Mouse (Mus musculus): ENCODE measurements around the gene C4bp. TPM values are rescaled to one million over a fixed set of nuclear protein-coding genes. Genes with fewer than 3 reads are reported as not detected.
A peak's percentile ranks its signal among the peaks of the same experiment; 100 is the strongest.

Gene C4bp
- polyA plus RNA-seq, 1 experiment: 0.03 TPM

DNA sequence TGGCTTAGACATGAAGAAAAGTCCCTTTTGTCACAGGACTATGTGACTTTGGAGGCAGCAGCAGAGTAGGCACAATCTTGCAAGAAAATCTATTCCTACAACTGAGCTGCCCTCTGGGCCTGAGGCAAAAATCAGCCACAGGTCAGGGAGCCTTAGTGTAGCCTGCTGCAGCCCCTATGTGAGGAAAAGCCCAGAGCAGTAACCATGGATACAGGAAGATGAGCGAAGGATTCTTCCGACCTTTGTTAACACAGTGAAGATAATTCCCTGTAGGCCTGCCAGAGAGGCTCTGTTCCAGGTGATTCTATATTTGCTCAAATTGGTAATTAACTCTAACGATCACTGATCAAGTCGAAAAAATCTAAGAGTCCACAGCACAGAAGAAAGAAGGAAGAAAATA, 17.3 kb downstream of the C4bp start:
- peak; percentile 51 for DNase-seq (ENCODE audit: low read depth)
- TF ChIP-seq POLR2A (IDR thresholded peaks at IDR 0.05; ENCODE audit: borderline replicate concordance, extremely low read depth, insufficient read depth, insufficient read length, poor library complexity, severe bottlenecking) (no peak), CTCF (IDR thresholded peaks at IDR 0.05; ENCODE audit: borderline replicate concordance, extremely low read depth, insufficient read depth, insufficient read length) (no peak)

DNA sequence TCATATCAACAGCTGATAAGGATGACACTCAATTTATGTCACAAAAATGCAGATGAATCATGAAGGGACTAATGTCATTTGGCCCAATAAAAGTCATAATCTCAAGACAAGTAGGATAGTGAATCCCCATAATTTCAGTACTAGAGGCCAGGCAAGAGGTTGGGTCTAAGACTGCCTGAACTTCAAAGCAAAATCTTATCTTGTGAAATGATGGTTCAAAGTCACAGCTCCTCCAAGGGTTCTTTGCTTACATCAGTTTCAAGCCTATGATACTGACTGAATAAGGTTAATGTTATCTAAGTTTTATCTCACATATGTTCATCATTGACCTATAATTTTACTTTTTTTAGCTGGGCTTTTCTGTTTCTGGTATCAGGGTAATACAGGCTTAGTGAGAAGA, 20.5 kb downstream of the C4bp start:
- DNase-seq (ENCODE audit: low read depth): no peak
- TF ChIP-seq CTCF (IDR thresholded peaks at IDR 0.05; ENCODE audit: borderline replicate concordance, extremely low read depth, insufficient read depth, insufficient read length) (no peak), POLR2A (IDR thresholded peaks at IDR 0.05; ENCODE audit: borderline replicate concordance, extremely low read depth, insufficient read depth, insufficient read length, poor library complexity, severe bottlenecking) (no peak)

DNA sequence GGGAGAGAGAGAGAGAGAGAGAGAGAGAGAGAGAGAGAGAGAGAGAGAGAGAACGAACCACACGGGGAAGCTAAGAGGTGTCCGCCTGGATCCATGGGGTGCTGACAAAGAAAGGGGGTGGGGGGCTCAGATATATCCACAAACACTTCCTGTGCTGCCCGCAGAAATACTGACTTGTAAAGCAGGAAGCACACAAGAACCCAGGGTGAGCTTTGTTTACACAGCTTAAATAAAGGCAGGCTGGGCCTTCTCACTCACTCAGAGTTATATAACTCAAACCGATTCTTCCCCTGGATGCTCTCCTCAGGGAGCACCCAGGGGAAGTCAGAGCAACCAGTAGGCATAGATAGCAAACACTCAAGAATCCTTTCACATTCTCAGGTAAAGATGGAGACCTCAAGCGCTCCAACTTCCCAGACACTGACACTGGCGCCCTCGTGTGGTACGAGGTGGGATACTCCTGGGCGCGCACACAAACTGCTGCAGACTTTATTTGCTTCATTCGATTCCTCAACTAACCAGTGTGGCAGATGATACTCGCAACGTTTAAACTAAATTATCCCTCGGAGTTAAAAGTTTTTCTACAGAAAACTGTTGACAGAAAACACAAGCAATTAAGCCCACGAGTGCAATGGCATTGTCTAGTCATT, 27.5 kb downstream of the C4bp start:
- peak; percentile 75 for DNase-seq (ENCODE audit: low read depth)
- no peak for TF ChIP-seq POLR2A (IDR thresholded peaks at IDR 0.05; ENCODE audit: borderline replicate concordance, extremely low read depth, insufficient read depth, insufficient read length, poor library complexity, severe bottlenecking)
- TF ChIP-seq CTCF (IDR thresholded peaks at IDR 0.05; ENCODE audit: borderline replicate concordance, extremely low read depth, insufficient read depth, insufficient read length): peak; percentile 93

DNA sequence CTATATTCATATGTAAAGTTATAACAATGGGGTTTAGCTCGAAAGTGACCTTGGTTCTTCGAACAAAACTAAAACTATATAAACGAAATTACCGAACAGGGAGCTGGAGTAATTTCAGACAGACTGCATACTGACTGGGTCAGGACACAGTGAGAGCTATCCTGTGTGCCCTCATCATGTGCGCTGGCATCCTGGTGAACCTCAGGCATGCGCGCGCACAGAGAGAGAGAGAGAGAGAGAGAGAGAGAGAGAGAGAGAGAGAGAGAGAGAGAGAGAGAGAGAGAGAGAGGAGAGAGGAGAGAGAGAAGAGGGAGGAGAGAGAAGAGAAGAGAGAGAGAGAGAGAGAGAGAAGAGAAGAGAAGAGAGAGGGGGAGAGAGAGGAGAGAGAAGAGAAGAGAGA, 28.1 kb downstream of the C4bp start:
- DNase-seq (ENCODE audit: low read depth): no peak
- TF ChIP-seq POLR2A (IDR thresholded peaks at IDR 0.05; ENCODE audit: borderline replicate concordance, extremely low read depth, insufficient read depth, insufficient read length, poor library complexity, severe bottlenecking): no peak
- TF ChIP-seq CTCF (IDR thresholded peaks at IDR 0.05; ENCODE audit: borderline replicate concordance, extremely low read depth, insufficient read depth, insufficient read length): no peak

DNA sequence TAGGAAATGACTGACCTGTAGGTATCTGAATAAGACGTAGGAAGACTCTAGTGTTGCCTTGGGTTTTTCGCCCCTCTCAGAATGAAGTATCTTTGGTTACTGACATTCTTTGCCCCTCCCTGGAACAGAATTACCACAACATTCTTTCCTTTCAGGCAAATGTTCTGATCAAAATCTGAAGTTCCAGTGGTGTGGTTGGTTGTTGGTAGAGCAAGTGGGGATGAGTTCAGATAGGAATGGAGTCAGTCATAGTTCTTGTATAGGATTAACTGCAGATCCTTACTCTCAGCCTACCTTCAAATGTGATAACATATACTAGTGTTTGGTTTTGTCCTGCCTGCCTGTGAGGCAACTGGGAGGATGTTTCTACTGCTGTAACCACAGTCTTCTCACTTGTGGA, 31.9 kb downstream of the C4bp start, which contains the start of gene Zp3r:
TSS of gene Zp3r (minus strand) at position 101 of the 400 bp plus-strand sequence.
- DNase-seq (ENCODE audit: low read depth): no peak
- TF ChIP-seq POLR2A (IDR thresholded peaks at IDR 0.05; ENCODE audit: borderline replicate concordance, extremely low read depth, insufficient read depth, insufficient read length, poor library complexity, severe bottlenecking) (no peak), CTCF (IDR thresholded peaks at IDR 0.05; ENCODE audit: borderline replicate concordance, extremely low read depth, insufficient read depth, insufficient read length) (no peak)

DNA sequence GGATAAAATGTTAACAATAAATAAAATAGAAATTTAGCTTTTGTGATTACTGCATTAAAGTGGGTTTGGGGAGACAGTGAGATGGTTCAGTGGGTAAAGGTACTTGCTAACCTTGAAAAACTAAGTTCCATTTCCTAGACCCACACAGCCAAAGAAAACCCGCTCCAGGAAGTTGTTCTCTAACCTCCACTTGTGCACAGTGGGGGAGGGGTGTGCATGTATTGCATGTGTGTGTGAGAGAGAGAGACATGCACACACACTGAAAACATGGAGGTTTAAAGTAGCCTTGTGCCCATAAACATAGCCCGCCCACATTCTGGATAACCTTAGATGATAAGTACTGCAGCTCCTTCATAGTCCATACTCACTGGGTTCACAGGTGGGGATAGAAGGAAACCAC, 65.1 kb downstream of the C4bp start:
- no peak for DNase-seq (ENCODE audit: low read depth)
- no peak for TF ChIP-seq POLR2A (IDR thresholded peaks at IDR 0.05; ENCODE audit: borderline replicate concordance, extremely low read depth, insufficient read depth, insufficient read length, poor library complexity, severe bottlenecking)
- no peak for TF ChIP-seq CTCF (IDR thresholded peaks at IDR 0.05; ENCODE audit: borderline replicate concordance, extremely low read depth, insufficient read depth, insufficient read length)

DNA sequence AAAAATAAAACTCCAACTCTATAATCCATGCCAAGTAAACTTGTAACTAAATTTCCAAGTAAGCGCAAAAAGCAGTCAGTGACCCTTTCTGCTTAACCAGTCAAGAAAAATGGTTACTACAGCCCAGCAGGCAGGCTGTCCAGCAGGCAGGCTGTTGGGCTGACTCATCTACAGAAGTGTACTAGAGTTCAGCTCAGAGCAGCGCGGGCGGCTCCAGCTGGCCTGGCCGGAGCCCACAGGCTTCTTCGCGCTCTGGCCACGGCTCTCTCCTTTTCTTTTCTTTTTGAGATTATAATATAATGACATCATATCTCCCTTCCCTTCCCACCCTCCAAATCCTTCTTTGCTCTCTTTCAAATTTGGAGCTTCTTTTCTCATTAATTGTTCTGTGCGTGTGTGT, 72.8 kb downstream of the C4bp start:
- no peak for TF ChIP-seq POLR2A (IDR thresholded peaks at IDR 0.05; ENCODE audit: borderline replicate concordance, extremely low read depth, insufficient read depth, insufficient read length, poor library complexity, severe bottlenecking)
- TF ChIP-seq CTCF (IDR thresholded peaks at IDR 0.05; ENCODE audit: borderline replicate concordance, extremely low read depth, insufficient read depth, insufficient read length): no peak
- DNase-seq (ENCODE audit: low read depth): no peak

Other genes starting within 250 kb of the C4bp start
- not detected in 2 replicates for gene Cd55b, start 238.6 kb downstream of the C4bp start, polyA plus RNA-seq (2012; rRNA removed)
- 3.8 and 6.1 TPM in 2 replicates for gene Cd55, start 198.9 kb downstream of the C4bp start, polyA plus RNA-seq (2012; rRNA removed)
- gene Zp3r, start 32.0 kb downstream of the C4bp start, polyA plus RNA-seq (2012; rRNA removed): not detected in 2 replicates
- gene Gm29427, start 54.2 kb upstream of the C4bp start, polyA plus RNA-seq (2012; rRNA removed): not detected in 2 replicates
- 3.9 and 5.3 TPM in 2 replicates for gene Yod1, start 55.7 kb upstream of the C4bp start, polyA plus RNA-seq (2012; rRNA removed)
- gene Pfkfb2, start 67.6 kb upstream of the C4bp start, polyA plus RNA-seq (2012; rRNA removed): 32.9 and 33.9 TPM in 2 replicates
- gene AA986860, start 70.3 kb upstream of the C4bp start, polyA plus RNA-seq (2012; rRNA removed): 0.50 and 0.59 TPM in 2 replicates
- 0.04 and 0.08 TPM in 2 replicates for gene Fcamr, start 139.3 kb upstream of the C4bp start, polyA plus RNA-seq (2012; rRNA removed)
- gene Pigr, start 165.1 kb upstream of the C4bp start, polyA plus RNA-seq (2012; rRNA removed): 0.03 and 0.16 TPM in 2 replicates
- 0.19 and 0.28 TPM in 2 replicates for gene Fcmr, start 204.0 kb upstream of the C4bp start, polyA plus RNA-seq (2012; rRNA removed)
- not detected in 2 replicates for gene Il24, start 225.8 kb upstream of the C4bp start, polyA plus RNA-seq (2012; rRNA removed)
- gene Il20, start 249.8 kb upstream of the C4bp start, polyA plus RNA-seq (2012; rRNA removed): not detected in 2 replicates

Data from brain, embryonic 14.5 days (tissue).